Mouse (Mus musculus) left cerebral cortex, adult 11 months (tissue): Measurements from ENCODE around the gene Elmod1.
A peak's percentile ranks its signal among the peaks of the same experiment; 100 is the strongest.
"Not testable (repeated sequence)": the region's sequence is repeated elsewhere in the genome, so short reads cannot be mapped to it uniquely, and the experiment has no call there.

ENCODE experiments used
- DNase-seq: peaks from one replicate; pipeline ENCODE4 v3.0.0; 2022; ENCODE audit warnings: low spot score

Gene Elmod1

GRCm38 (mm10) chr9:53975122-53975518 is at the start of gene Elmod1:
Gene Elmod1, minus strand, starts transcription at chr9:53975301.
- peak; percentile 67 for DNase-seq

- no peak for DNase-seq
These were observed 47.7 kb upstream of the Elmod1 start for GRCm38 (mm10) chr9:54022795-54023194.

GRCm38 (mm10) chr9:53994528-53994927 is 19.4 kb upstream of the Elmod1 start:
- no peak for DNase-seq

GRCm38 (mm10) chr9:53992567-53992966 is 17.5 kb upstream of the Elmod1 start:
- not testable (repeated sequence) for DNase-seq

GRCm38 (mm10) chr9:53990921-53991320 is 15.8 kb upstream of the Elmod1 start:
- DNase-seq: no peak

- no peak for DNase-seq
These were observed 11.9 kb upstream of the Elmod1 start for GRCm38 (mm10) chr9:53986972-53987371.

GRCm38 (mm10) chr9:53984868-53985267 is 9.8 kb upstream of the Elmod1 start:
- no peak for DNase-seq

GRCm38 (mm10) chr9:53974328-53975121 is 576 bp downstream of the Elmod1 start:
- DNase-seq: no peak

GRCm38 (mm10) chr9:53973929-53974327 is 1.2 kb downstream of the Elmod1 start:
- no peak for DNase-seq

- no peak for DNase-seq
These were observed 1.9 kb downstream of the Elmod1 start for GRCm38 (mm10) chr9:53973241-53973640.

GRCm38 (mm10) chr9:53972358-53972757 is 2.7 kb downstream of the Elmod1 start:
- DNase-seq: no peak

GRCm38 (mm10) chr9:53967610-53968368 is 7.3 kb downstream of the Elmod1 start:
- no peak for DNase-seq

- no peak for DNase-seq
These were observed 18.1 kb downstream of the Elmod1 start for GRCm38 (mm10) chr9:53957021-53957420.

GRCm38 (mm10) chr9:53954853-53955252 is 20.2 kb downstream of the Elmod1 start:
- DNase-seq: no peak

GRCm38 (mm10) chr9:53947463-53947862 is 27.6 kb downstream of the Elmod1 start:
- DNase-seq: no peak

- no peak for DNase-seq
These were observed 36.5 kb downstream of the Elmod1 start for GRCm38 (mm10) chr9:53938555-53938954.

- peak; percentile 47 for DNase-seq
These were observed 40.9 kb downstream of the Elmod1 start for GRCm38 (mm10) chr9:53934179-53934578.

- no peak for DNase-seq
These were observed 41.7 kb downstream of the Elmod1 start for GRCm38 (mm10) chr9:53933375-53933774.

GRCm38 (mm10) chr9:53930906-53931305 is 44.2 kb downstream of the Elmod1 start:
- DNase-seq: no peak

GRCm38 (mm10) chr9:53921061-53921460 is 54.0 kb downstream of the Elmod1 start:
- no peak for DNase-seq

GRCm38 (mm10) chr9:53915929-53916721 is 59.0 kb downstream of the Elmod1 start:
- no peak for DNase-seq

GRCm38 (mm10) chr9:53910823-53911222 is 64.3 kb downstream of the Elmod1 start:
- DNase-seq: no peak
